Mouse (Mus musculus) embryonic facial prominence, embryonic 14.5 days (tissue): ENCODE data around the gene Ppp2r5c. TPM values are rescaled to one million over a fixed set of nuclear protein-coding genes. Genes with fewer than 3 reads are reported as not detected.

Experiments
- ATAC-seq: fragments of 200-750 bp; cut with Nextera tagmentation; 2 replicates; pipeline ENCODE4 v1.8.0; 2017; ENCODE audit warnings: low read depth, moderate number of reproducible peaks, moderate TSS enrichment
- DNase-seq: peaks from one replicate; pipeline ENCODE4 v3.0.0-alpha.2; 2015; ENCODE audit warnings: low spot score
- H3K27ac ChIP-seq: fragments of 300-500 bp; sonication (generic); replicated peaks from 2 replicates; pipeline ENCODE4 v1.5.1; 2014; ENCODE audit warnings: low read depth, mild to moderate bottlenecking, low read length, moderate library complexity
- H3K27me3 ChIP-seq: fragments of 300-500 bp; sonication (generic); replicated peaks from 2 replicates; pipeline ENCODE4 v1.6.1; 2014; ENCODE audit warnings: low read length; ENCODE audit not compliant: control insufficient read depth, insufficient read depth
- H3K36me3 ChIP-seq: fragments of 300-500 bp; sonication (generic); 2 replicates; pipeline ENCODE4 v1.6.1; 2014; ENCODE audit warnings: low read length, mixed read lengths; ENCODE audit not compliant: control insufficient read depth, insufficient read depth
- H3K4me1 ChIP-seq: fragments of 300-500 bp; sonication (generic); 2 replicates; pipeline ENCODE4 v1.6.1; 2014; ENCODE audit warnings: antibody characterized with exemption, low read length; ENCODE audit not compliant: control insufficient read depth, insufficient read depth
- H3K4me2 ChIP-seq: fragments of 300-500 bp; sonication (generic); 2 replicates; pipeline ENCODE4 v1.6.1; 2014; ENCODE audit warnings: low read depth, mild to moderate bottlenecking, low read length, moderate library complexity, mixed read lengths
- H3K4me3 ChIP-seq: fragments of 300-500 bp; sonication (generic); 2 replicates; pipeline ENCODE4 v1.5.1; 2014; ENCODE audit warnings: low read depth, mild to moderate bottlenecking, low read length
- H3K9ac ChIP-seq: fragments of 300-500 bp; sonication (generic); 2 replicates; pipeline ENCODE4 v1.6.1; 2014; ENCODE audit warnings: low read depth, mild to moderate bottlenecking, low read length, moderate library complexity, mixed read lengths
- H3K9me3 ChIP-seq: fragments of 300-500 bp; sonication (generic); 2 replicates; pipeline ENCODE4 v1.6.1; 2016; ENCODE audit warnings: low read length; ENCODE audit not compliant: control insufficient read depth
- WGBS: fragments of 180-500 bp; shearing (Covaris S2); extraction: QIAGEN DNeasy Blood & Tissue Kit; methylation state at CpG from one replicate; pipeline ENCODE4 v1.1.7; 2014; 5-methylcytosine and 5-hydroxymethylcytosine counted together
- polyA plus RNA-seq: library from polyadenylated mRNA; unstranded; fragments of >200 nt; fragmentation: Nextera tagmentation; extraction: Ambion mirVana; gene quantifications from 2 replicates; pipeline ENCODE4 v1.2.1, GENCODE M21; 2014

Ppp2r5c gene
- polyA plus RNA-seq, 1 experiment from 2014 or later, result 133 TPM

- 67% methylated on average over 8 of the region's 9 CpGs for WGBS
- Histone ChIP-seq H3K4me2 (no peak overlapping the region), H3K9ac (no peak overlapping the region), H3K27ac (no peak overlapping the region), H3K4me1 (no peaks in the 10 kb centered on the region), H3K4me3 (no peak overlapping the region), H3K27me3 (no peaks in the 10 kb centered on the region), H3K9me3 (peaks cover 5% of the 10 kb centered on the region; the same call in 1 of the 2 replicates), H3K36me3 (no peaks in the 10 kb centered on the region)
- ATAC-seq (peak; percentile 22; the same call in 1 of the 2 replicates), DNase-seq (no peak)
Observed at GRCm38 (mm10) chr12:110436638-110437366, 10.1 kb upstream of the Ppp2r5c start.

- Histone ChIP-seq H3K36me3 (no peaks in the 10 kb centered on the region), H3K9ac (no peak overlapping the region), H3K4me3 (no peak overlapping the region), H3K27me3 (no peaks in the 10 kb centered on the region), H3K4me1 (no peaks in the 10 kb centered on the region), H3K27ac (no peak overlapping the region), H3K4me2 (no peak overlapping the region), H3K9me3 (peaks cover 5% of the 10 kb centered on the region; the same call in 1 of the 2 replicates)
- DNase-seq (no peak), ATAC-seq (no peak; the same call in 1 of the 2 replicates)
- WGBS, result 48% methylated on average over 7 of the region's 7 CpGs
Observed at GRCm38 (mm10) chr12:110437367-110437703, 9.6 kb upstream of the Ppp2r5c start.

- H3K27me3 ChIP-seq, result no peaks in the 10 kb centered on the region
- no peak overlapping the region for H3K27ac ChIP-seq
- no peak overlapping the region for H3K4me2 ChIP-seq
- WGBS, result 47% methylated on average over 5 of the region's 5 CpGs
- no peaks in the 10 kb centered on the region for H3K36me3 ChIP-seq
- no peak for DNase-seq
- H3K4me3 ChIP-seq, result no peak overlapping the region
- H3K4me1 ChIP-seq, result no peaks in the 10 kb centered on the region
- peaks cover 5% of the 10 kb centered on the region; the same call in 1 of the 2 replicates for H3K9me3 ChIP-seq
- no peak for ATAC-seq
- H3K9ac ChIP-seq, result no peak overlapping the region
Observed at GRCm38 (mm10) chr12:110438367-110438973, 8.4 kb upstream of the Ppp2r5c start.

- 85% methylated on average over 2 of the region's 2 CpGs for WGBS
- Histone ChIP-seq H3K4me3 (no peak overlapping the region), H3K4me2 (no peak overlapping the region), H3K27ac (no peak overlapping the region), H3K27me3 (no peaks in the 10 kb centered on the region), H3K36me3 (no peaks in the 10 kb centered on the region), H3K9ac (no peak overlapping the region), H3K9me3 (peaks cover 5% of the 10 kb centered on the region; the same call in 1 of the 2 replicates), H3K4me1 (no peaks in the 10 kb centered on the region)
- DNase-seq (no peak), ATAC-seq (no peak)
Observed at GRCm38 (mm10) chr12:110442238-110442637, 4.7 kb upstream of the Ppp2r5c start.

GRCm38 (mm10) chr12:110444530-110444929 lies 2.4 kb upstream of the Ppp2r5c start:
- DNase-seq (no peak), ATAC-seq (no peak)
- Histone ChIP-seq H3K4me1 (no peaks in the 10 kb centered on the region), H3K4me2 (no peak overlapping the region), H3K36me3 (peaks cover 3% of the 10 kb centered on the region), H3K4me3 (no peak overlapping the region), H3K27me3 (no peaks in the 10 kb centered on the region), H3K9me3 (peaks cover 5% of the 10 kb centered on the region; the same call in 1 of the 2 replicates), H3K9ac (no peak overlapping the region), H3K27ac (no peak overlapping the region)
- 69% methylated on average over 5 of the region's 5 CpGs for WGBS

- Histone ChIP-seq H3K9ac (peak overlapping the region; percentile 70; the same call in 1 of the 2 replicates), H3K4me1 (no peaks in the 10 kb centered on the region), H3K27me3 (no peaks in the 10 kb centered on the region), H3K36me3 (peaks cover 14% of the 10 kb centered on the region), H3K4me2 (peak overlapping the region; percentile 86), H3K4me3 (peak overlapping the region; percentile 83), H3K27ac (peak overlapping the region; percentile 94; the same call in 1 of the 2 replicates), H3K9me3 (no peaks in the 10 kb centered on the region)
- ATAC-seq, result no peak
- 33% methylated on average over 7 of the region's 7 CpGs for WGBS
- DNase-seq, result no peak
Observed at GRCm38 (mm10) chr12:110445775-110446174, 1.1 kb upstream of the Ppp2r5c start.

GRCm38 (mm10) chr12:110447306-110447705 lies 386 bp downstream of the Ppp2r5c start:
- H3K4me3 ChIP-seq, result peak overlapping the region; percentile 83
- peak overlapping the region; percentile 79 for H3K9ac ChIP-seq
- 3% methylated on average over 8 of the region's 39 CpGs for WGBS
- peak overlapping the region; percentile 78 for H3K27ac ChIP-seq
- H3K9me3 ChIP-seq, result no peaks in the 10 kb centered on the region
- H3K36me3 ChIP-seq, result peaks cover 21% of the 10 kb centered on the region
- peak overlapping the region; percentile 86 for H3K4me2 ChIP-seq
- no peaks in the 10 kb centered on the region for H3K27me3 ChIP-seq
- H3K4me1 ChIP-seq, result no peaks in the 10 kb centered on the region
- peak; percentile 56 for ATAC-seq
- DNase-seq, result peak; percentile 31

- Histone ChIP-seq H3K4me1 (no peaks in the 10 kb centered on the region), H3K27me3 (no peaks in the 10 kb centered on the region), H3K9ac (peak overlapping the region; percentile 30; the same call in 1 of the 2 replicates), H3K4me2 (no peak overlapping the region), H3K4me3 (no peak overlapping the region), H3K36me3 (peaks cover 21% of the 10 kb centered on the region), H3K9me3 (no peaks in the 10 kb centered on the region), H3K27ac (no peak overlapping the region)
- ATAC-seq (no peak), DNase-seq (no peak)
- 70% methylated on average over 10 of the region's 10 CpGs for WGBS
Observed at GRCm38 (mm10) chr12:110448767-110449166, 1.8 kb downstream of the Ppp2r5c start.
